Mouse (Mus musculus): Measurements from ENCODE around the gene Klk9. TPM values are rescaled to one million over a fixed set of nuclear protein-coding genes. Genes with fewer than 3 reads are reported as not detected.

Gene Klk9
- polyA plus RNA-seq (2012) = not detected in 2 replicates

DNA sequence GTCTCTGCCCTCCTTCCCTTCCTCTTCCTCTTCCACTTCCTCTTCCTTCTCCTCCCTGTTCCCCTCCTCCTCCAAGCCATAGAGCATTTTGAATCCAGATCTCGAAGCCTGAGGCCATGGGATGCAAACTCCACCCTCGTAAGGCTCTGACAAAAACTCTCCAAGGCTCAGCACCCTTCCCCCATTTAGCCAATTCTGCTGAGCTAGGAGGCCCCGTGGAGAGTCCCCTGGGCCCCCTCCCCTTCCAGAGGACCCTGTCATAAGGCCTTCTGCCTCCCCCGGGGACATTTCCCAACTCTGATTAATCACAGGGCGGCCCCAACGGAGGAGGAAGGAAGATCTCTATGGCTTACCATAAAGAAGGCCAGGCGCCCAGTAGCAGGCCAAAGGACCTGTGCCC is at the start of gene Klk9:
TSS of gene Klk9 (plus strand) at position 301 of the 400 bp plus-strand sequence.

DNA sequence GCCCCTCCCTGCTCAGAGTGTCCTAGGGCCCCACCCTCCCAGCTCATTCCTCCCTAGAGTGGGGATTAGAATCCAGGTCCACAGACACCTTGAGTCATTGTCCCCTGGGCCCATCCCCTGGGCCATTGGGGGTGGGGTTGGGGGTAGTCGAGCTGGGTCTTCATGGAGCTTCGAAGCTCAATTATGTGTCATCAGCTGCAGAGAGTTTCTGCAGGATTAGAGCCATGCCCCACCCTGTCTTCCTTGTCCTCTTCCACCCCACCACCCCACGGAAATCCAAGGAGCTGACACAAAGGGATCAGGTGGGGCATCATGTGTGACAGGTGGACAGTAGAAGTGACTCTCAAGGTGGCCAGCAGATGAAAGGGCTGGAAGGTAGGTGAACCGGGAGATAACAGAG is 23.1 kb upstream of the Klk9 start, which contains the start of gene Klk12:
TSS of gene Klk12 (plus strand) at position 301 of the 400 bp plus-strand sequence.

DNA sequence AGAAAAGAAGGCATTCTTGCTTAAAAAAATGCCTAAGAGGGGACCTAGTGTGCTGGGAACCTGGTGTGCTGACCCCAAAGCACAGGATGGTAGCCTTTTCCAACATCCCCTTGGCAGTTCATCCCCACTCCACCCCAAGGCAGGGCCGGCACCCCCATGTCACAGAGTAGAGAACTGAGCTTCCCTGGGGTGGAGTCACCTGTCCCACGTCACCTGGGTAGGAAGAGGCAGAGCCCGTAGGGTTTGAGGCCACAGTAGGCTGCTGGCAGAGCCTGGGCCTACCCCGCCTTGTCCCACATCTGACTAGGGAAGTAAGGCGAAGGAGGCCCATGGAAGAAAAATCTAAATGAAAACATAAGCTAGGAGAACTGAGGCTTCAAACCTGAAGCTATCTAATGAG is 17.3 kb upstream of the Klk9 start, which contains the start of gene Klk11:
TSS of gene Klk11 (plus strand) at position 241 of the 400 bp plus-strand sequence.

DNA sequence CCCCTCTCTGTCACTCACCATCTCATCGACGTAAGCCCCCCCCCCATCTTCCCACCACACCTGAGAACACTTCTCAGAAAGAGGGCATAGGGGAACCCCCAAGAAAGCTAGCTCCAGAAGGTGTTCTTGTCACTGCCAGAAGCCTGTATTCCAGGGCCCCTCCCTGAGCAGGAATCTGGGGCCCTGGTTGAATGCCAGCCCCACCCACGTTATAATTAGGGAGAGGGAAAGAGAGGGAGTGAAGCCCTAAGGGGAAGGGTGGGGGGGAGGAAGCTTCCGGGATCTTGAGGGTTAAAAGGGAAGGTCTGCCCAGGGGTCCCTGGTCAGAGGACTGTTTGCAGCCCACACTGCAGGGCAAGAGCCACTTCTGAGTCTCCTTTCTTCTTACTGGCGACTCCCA is 10.9 kb upstream of the Klk9 start, which contains the start of gene Klk10:
TSS of gene Klk10 (plus strand) at position 290 of the 400 bp plus-strand sequence.

DNA sequence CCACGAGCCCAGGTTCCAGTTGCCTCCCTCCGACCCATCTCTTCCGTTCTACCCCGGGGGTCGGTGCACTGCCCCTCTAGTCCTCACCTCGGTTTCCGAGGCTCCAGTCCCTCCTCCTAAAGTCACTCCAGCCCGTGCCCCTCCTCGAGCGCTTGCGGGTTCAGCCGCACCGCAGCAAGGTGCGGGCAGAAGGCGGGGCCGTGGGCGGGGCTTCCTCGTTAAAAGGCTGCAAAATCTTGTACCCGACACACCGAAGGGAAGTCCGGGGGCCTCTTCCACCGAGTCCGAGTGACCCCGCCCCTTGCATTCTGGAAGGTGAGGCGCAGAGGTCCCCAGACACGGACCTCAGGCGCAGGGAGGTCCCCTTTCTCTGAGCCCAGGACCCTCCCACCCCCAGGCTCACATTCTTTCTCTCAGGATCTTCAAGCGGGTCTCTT is 5.7 kb downstream of the Klk9 start, which contains the start of gene Klk8:
TSS of gene Klk8 (plus strand) at position 245 of the 437 bp plus-strand sequence.

DNA sequence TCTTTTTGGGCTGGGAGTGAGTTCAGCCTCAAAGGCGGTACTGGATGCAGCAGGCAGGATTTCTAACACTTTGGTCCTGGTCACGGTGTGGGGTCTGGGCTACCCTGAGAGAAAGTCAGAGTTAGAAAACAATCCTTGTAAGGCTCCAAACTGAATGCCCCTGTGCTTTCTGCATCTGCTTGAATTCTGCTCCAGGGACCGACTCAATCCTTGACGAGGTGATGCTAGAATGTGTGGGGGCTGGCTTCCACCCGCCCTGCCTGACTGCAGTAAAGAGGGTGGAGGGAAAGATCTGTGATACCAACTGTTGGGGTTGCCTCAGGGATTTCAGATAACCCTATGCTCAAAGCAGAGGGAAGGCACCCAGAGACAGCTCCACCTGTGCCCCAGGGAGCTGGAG is 19.3 kb downstream of the Klk9 start, which contains the start of gene Klk7:
TSS of gene Klk7 (plus strand) at position 301 of the 400 bp plus-strand sequence.

DNA sequence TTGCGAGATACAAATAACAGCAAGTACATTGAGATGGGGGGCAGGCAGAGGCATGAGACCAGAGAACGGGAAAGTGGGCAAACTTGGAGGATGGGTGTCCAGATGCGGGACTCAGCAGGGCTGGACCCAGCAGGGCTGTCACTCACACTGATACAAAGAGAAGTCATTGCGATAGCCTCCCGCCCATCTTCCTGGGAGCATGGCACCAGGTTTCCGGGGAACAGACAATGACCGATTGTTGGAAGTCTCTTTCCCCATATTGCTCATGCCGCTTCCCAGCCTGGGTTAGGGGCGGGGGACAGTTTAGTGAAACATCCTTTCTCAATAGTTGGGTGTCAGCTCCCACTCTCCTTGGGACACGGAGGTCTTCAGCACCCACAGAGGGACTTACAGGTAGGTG is 32.5 kb downstream of the Klk9 start, which contains the start of gene Klk6:
TSS of gene Klk6 (plus strand) at position 301 of the 400 bp plus-strand sequence.

DNA sequence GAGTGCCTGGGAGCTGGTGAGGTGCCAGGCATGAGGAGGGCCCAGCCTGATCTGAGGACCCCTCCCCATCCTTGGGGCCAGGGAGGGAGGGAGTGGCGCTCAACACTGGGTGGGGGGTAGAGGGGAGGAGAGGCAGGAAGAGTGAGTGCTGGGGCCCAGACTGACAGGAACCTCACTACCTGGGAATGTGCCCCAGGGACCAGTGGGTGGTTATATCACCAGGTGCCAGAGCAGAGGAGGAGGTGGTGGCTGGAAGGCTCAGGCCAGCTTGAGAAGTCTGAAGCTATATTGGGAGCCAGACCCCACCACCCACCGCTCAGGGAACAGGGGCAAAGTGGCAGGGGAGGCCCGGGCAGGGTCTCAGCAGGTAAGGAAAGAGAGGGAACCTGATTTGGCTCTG is 50.0 kb downstream of the Klk9 start, which contains the start of gene Klk5:
TSS of gene Klk5 (plus strand) at position 271 of the 400 bp plus-strand sequence.

Other genes starting within 250 kb of the Klk9 start
- 3.4 and 4.1 TPM in 2 replicates for gene Cd33, start 247.5 kb upstream of the Klk9 start, polyA plus RNA-seq (2012)
- gene Zfp658, start 229.6 kb upstream of the Klk9 start, polyA plus RNA-seq (2012) = 0.25 and 0.46 TPM in 2 replicates
- 0.04 and 0.14 TPM in 2 replicates for gene Zfp719, start 212.3 kb upstream of the Klk9 start, polyA plus RNA-seq (2012)
- not detected in 2 replicates for gene Zfp819, start 184.7 kb upstream of the Klk9 start, polyA plus RNA-seq (2012)
- not detected in 2 replicates for gene Ceacam18, start 157.2 kb upstream of the Klk9 start, polyA plus RNA-seq (2012)
- 0.99 and 3.2 TPM in 2 replicates for gene Siglece, start 131.7 kb upstream of the Klk9 start, polyA plus RNA-seq (2012)
- 18.6 and 19.4 TPM in 2 replicates for gene Ctu1, start 119.9 kb upstream of the Klk9 start, polyA plus RNA-seq (2012)
- gene Klk14, start 101.5 kb upstream of the Klk9 start, polyA plus RNA-seq (2012) = not detected in 2 replicates
- not detected in 2 replicates for gene Klk13, start 79.3 kb upstream of the Klk9 start, polyA plus RNA-seq (2012)
- not detected in 2 replicates for gene Klk12, start 23.0 kb upstream of the Klk9 start, polyA plus RNA-seq (2012)
- gene Klk11, start 17.3 kb upstream of the Klk9 start, polyA plus RNA-seq (2012) = not detected in 2 replicates
- 0.06 TPM in 1 of 2 replicates, not detected in the other for gene Klk10, start 10.9 kb upstream of the Klk9 start, polyA plus RNA-seq (2012)
- gene Klk8, start 5.7 kb downstream of the Klk9 start, polyA plus RNA-seq (2012) = 25.3 and 55.0 TPM in 2 replicates
- not detected in 2 replicates for gene Klk7, start 19.4 kb downstream of the Klk9 start, polyA plus RNA-seq (2012)
- not detected in 2 replicates for gene Klk6, start 32.6 kb downstream of the Klk9 start, polyA plus RNA-seq (2012)
- not detected in 2 replicates for gene Klk5, start 50.1 kb downstream of the Klk9 start, polyA plus RNA-seq (2012)
- not detected in 2 replicates for gene Klk4, start 89.3 kb downstream of the Klk9 start, polyA plus RNA-seq (2012)
- not detected in 2 replicates for gene Klk15, start 141.8 kb downstream of the Klk9 start, polyA plus RNA-seq (2012)
- not detected in 2 replicates for gene Klk1b8, start 158.8 kb downstream of the Klk9 start, polyA plus RNA-seq (2012)
- gene Klk1b1, start 174.9 kb downstream of the Klk9 start, polyA plus RNA-seq (2012) = not detected in 2 replicates
- gene Klk1b9, start 184.2 kb downstream of the Klk9 start, polyA plus RNA-seq (2012) = not detected in 2 replicates
- 0.15 TPM in 1 of 2 replicates, not detected in the other for gene Klk1b11, start 204.0 kb downstream of the Klk9 start, polyA plus RNA-seq (2012)
- not detected in 2 replicates for gene Klk1b26, start 220.3 kb downstream of the Klk9 start, polyA plus RNA-seq (2012)

Measured in megakaryocyte-erythroid progenitor cell, adult 5 weeks (primary cell).